Mouse (Mus musculus): Measurements from ENCODE around the gene Lypla2. TPM values are rescaled to one million over a fixed set of nuclear protein-coding genes. Genes with fewer than 3 reads are reported as not detected.

Lypla2 gene
- total RNA-seq, 4 experiments from 2014 or later = 79.7 to 84.5 (median 81.6) TPM

GRCm38 (mm10) chr4:135972911-135973811, 735 bp upstream of the Lypla2 start:
- peak; percentile 7 for DNase-seq

- DNase-seq = no peak
These were observed 446 bp downstream of the Lypla2 start for GRCm38 (mm10) chr4:135971805-135972555.

GRCm38 (mm10) chr4:135970585-135970984, 1.8 kb downstream of the Lypla2 start:
- DNase-seq = no peak

- peak; percentile 10 for DNase-seq
These were observed 3.2 kb downstream of the Lypla2 start for GRCm38 (mm10) chr4:135969070-135969750.

- DNase-seq = peak; percentile 12
These were observed 4.1 kb downstream of the Lypla2 start for GRCm38 (mm10) chr4:135968271-135968869.

GRCm38 (mm10) chr4:135967086-135967760, 5.2 kb downstream of the Lypla2 start:
- DNase-seq = peak; percentile 20

- DNase-seq = peak; percentile 8
These were observed 6.1 kb downstream of the Lypla2 start for GRCm38 (mm10) chr4:135966283-135966682.

- DNase-seq = no peak
These were observed 7.3 kb downstream of the Lypla2 start for GRCm38 (mm10) chr4:135965113-135965512.

- DNase-seq = peak; percentile 73
These were observed 8.0 kb downstream of the Lypla2 start for GRCm38 (mm10) chr4:135964426-135964825.

- peak; percentile 93 for DNase-seq
These were observed 8.8 kb downstream of the Lypla2 start, which contains the start of gene Gale for GRCm38 (mm10) chr4:135963457-135964193. Gale (plus strand) TSS chr4:135963727.

- no peak for DNase-seq
These were observed 9.5 kb downstream of the Lypla2 start for GRCm38 (mm10) chr4:135962946-135963345.

GRCm38 (mm10) chr4:135962198-135962597, 10.2 kb downstream of the Lypla2 start:
- peak; percentile 6 for DNase-seq

GRCm38 (mm10) chr4:135961709-135962108, 10.7 kb downstream of the Lypla2 start:
- DNase-seq = no peak

- no peak for DNase-seq
These were observed 11.7 kb downstream of the Lypla2 start for GRCm38 (mm10) chr4:135960717-135961116.

- no peak for DNase-seq
These were observed 14.1 kb downstream of the Lypla2 start for GRCm38 (mm10) chr4:135958354-135958753.

- DNase-seq = no peak
These were observed 16.5 kb downstream of the Lypla2 start for GRCm38 (mm10) chr4:135955886-135956285.

- DNase-seq = no peak
These were observed 18.2 kb downstream of the Lypla2 start for GRCm38 (mm10) chr4:135954241-135954640.

- DNase-seq = no peak
These were observed 19.2 kb downstream of the Lypla2 start for GRCm38 (mm10) chr4:135953179-135953578.

GRCm38 (mm10) chr4:135951505-135951904, 20.9 kb downstream of the Lypla2 start:
- no peak for DNase-seq

- no peak for DNase-seq
These were observed 22.1 kb downstream of the Lypla2 start for GRCm38 (mm10) chr4:135950365-135950764.

- no peak for DNase-seq
These were observed 22.5 kb downstream of the Lypla2 start for GRCm38 (mm10) chr4:135949911-135950310.
